Mouse (Mus musculus) embryonic facial prominence, embryonic 10.5 days (tissue): ENCODE measurements around the gene Pnn. TPM values are rescaled to one million over a fixed set of nuclear protein-coding genes. Genes with fewer than 3 reads are reported as not detected.

Source experiments
- DNase-seq: peaks from one replicate; pipeline ENCODE4 v3.0.0-alpha.2; 2017; ENCODE audit warnings: low spot score
- H3K27ac ChIP-seq: fragments of 300-500 bp; sonication (generic); replicated peaks from 2 replicates; pipeline ENCODE4 v1.5.1; 2016; ENCODE audit warnings: mild to moderate bottlenecking
- H3K27me3 ChIP-seq: fragments of 300-500 bp; sonication (generic); replicated peaks from 2 replicates; pipeline ENCODE4 v1.6.1; 2016; ENCODE audit warnings: low read depth, mild to moderate bottlenecking; ENCODE audit not compliant: poor library complexity, severe bottlenecking
- H3K36me3 ChIP-seq: fragments of 300-500 bp; sonication (generic); replicated peaks from 2 replicates; pipeline ENCODE4 v1.6.1; 2016; ENCODE audit warnings: mild to moderate bottlenecking, moderate library complexity
- H3K4me1 ChIP-seq: fragments of 300-500 bp; sonication (generic); 2 replicates; pipeline ENCODE4 v1.6.1; 2016
- H3K4me3 ChIP-seq: fragments of 300-500 bp; sonication (generic); 2 replicates; pipeline ENCODE4 v1.5.1; 2016; ENCODE audit warnings: mild to moderate bottlenecking, moderate library complexity
- H3K9me3 ChIP-seq: fragments of 300-500 bp; sonication (generic); 2 replicates; pipeline ENCODE4 v1.6.1; 2016; ENCODE audit warnings: mild to moderate bottlenecking
- WGBS: fragments of 180-500 bp; shearing (Covaris S2); methylation state at CpG from one replicate; pipeline ENCODE4 v1.1.7; 2016; 5-methylcytosine and 5-hydroxymethylcytosine counted together
- polyA plus RNA-seq: library from polyadenylated mRNA; unstranded; fragments of >200 nt; fragmentation: Nextera tagmentation; extraction: Ambion mirVana; gene quantifications from 2 replicates; pipeline ENCODE4 v1.2.1, GENCODE M21; 2016

Gene Pnn
- 114 and 121 TPM in 2 replicates for polyA plus RNA-seq

DNA sequence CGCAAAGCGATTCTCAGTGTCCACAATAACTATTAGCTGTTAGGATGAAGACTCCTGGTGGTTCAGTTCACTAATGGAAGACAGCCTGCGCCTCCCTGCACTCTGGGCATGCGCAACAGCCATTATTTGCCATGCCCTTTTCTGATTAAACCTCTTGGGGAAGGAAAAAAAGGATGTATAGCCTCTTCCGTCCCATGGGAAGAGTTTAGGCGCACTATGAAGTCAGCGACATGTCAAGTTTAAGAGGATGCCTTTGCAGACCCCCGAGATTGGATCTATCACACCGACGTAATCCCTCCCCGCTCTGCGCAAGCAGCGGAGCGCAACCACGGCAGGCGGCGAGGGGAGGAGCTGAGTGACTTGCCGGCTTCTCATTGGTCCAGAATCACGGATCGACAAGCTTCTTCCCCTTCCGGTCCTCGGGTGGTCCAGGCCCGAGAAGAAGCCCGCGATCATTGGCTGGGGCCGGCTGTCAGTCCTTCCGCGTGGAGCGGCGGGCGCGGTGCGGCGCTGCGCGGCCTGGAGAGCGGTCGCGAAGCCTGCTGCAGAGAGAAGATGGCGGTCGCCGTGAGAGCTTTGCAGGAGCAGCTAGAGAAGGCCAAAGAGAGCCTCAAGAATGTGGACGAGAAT is at the start of gene Pnn:
Gene Pnn, plus strand, starts transcription at position 437 of the 630 bp plus-strand sequence.
- Histone ChIP-seq H3K27ac (peak within 1 kb of the TSS; percentile 98), H3K36me3 (peaks cover 40% of the 10 kb centered on the region), H3K4me3 (peak within 1 kb of the TSS; percentile 100), H3K9me3 (no peaks in the 10 kb centered on the region), H3K4me1 (peaks cover 13% of the 10 kb centered on the region; the same call in 1 of the 2 replicates), H3K27me3 (no peaks in the 10 kb centered on the region)
- DNase-seq: peak; percentile 98
- under 1% methylated on average over 43 of the region's 43 CpGs for WGBS

GRCm38 (mm10) chr12:59017970-59018369 is 48.7 kb upstream of the Pnn start:
- Histone ChIP-seq H3K9me3 (no peaks in the 10 kb centered on the region), H3K27ac (no peak overlapping the region), H3K4me1 (peaks cover 6% of the 10 kb centered on the region; the same call in 1 of the 2 replicates), H3K27me3 (no peaks in the 10 kb centered on the region), H3K36me3 (peaks cover 80% of the 10 kb centered on the region), H3K4me3 (no peak overlapping the region)
- 66% methylated on average over 8 of the region's 8 CpGs for WGBS
- no peak for DNase-seq

- H3K4me3 ChIP-seq: no peak overlapping the region
- no peak for DNase-seq
- H3K27ac ChIP-seq: no peak overlapping the region
- peaks cover 94% of the 10 kb centered on the region for H3K36me3 ChIP-seq
- no peaks in the 10 kb centered on the region for H3K27me3 ChIP-seq
- no peaks in the 10 kb centered on the region for H3K4me1 ChIP-seq
- 91% methylated on average over 2 of the region's 2 CpGs for WGBS
- H3K9me3 ChIP-seq: no peaks in the 10 kb centered on the region
Measured at GRCm38 (mm10) chr12:59019891-59020290, 46.8 kb upstream of the Pnn start.

- no peak for DNase-seq
- Histone ChIP-seq H3K36me3 (peaks cover 96% of the 10 kb centered on the region), H3K27me3 (no peaks in the 10 kb centered on the region), H3K4me3 (no peak overlapping the region), H3K27ac (no peak overlapping the region), H3K9me3 (no peaks in the 10 kb centered on the region), H3K4me1 (no peaks in the 10 kb centered on the region)
- 91% methylated on average over 4 of the region's 4 CpGs for WGBS
Measured at GRCm38 (mm10) chr12:59021306-59021705, 45.4 kb upstream of the Pnn start.

DNA sequence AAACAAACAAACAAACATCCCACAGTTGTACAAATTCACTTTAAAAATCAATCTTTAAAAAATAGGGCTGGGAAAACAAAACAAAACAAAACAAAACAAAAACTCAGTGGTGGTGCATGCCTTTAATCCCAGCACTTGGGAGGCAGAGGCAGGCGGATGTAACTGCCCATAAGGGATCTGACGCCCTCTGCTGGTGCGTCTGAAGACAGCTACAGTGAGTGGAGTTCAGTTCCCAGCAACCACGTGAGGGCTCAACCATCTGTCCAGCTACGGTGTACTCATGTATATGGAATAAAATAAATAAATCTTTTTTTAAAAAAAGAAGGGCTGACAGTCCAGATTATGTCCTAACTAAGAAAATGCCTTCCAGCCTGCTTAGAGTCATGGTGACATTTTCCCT is 34.6 kb upstream of the Pnn start:
- H3K9me3 ChIP-seq: no peaks in the 10 kb centered on the region
- H3K27ac ChIP-seq: no peak overlapping the region
- peaks cover 22% of the 10 kb centered on the region for H3K36me3 ChIP-seq
- no peaks in the 10 kb centered on the region for H3K4me1 ChIP-seq
- H3K27me3 ChIP-seq: no peaks in the 10 kb centered on the region
- no peak for DNase-seq
- H3K4me3 ChIP-seq: no peak overlapping the region
- WGBS: 69% methylated on average over 5 of the region's 5 CpGs

DNA sequence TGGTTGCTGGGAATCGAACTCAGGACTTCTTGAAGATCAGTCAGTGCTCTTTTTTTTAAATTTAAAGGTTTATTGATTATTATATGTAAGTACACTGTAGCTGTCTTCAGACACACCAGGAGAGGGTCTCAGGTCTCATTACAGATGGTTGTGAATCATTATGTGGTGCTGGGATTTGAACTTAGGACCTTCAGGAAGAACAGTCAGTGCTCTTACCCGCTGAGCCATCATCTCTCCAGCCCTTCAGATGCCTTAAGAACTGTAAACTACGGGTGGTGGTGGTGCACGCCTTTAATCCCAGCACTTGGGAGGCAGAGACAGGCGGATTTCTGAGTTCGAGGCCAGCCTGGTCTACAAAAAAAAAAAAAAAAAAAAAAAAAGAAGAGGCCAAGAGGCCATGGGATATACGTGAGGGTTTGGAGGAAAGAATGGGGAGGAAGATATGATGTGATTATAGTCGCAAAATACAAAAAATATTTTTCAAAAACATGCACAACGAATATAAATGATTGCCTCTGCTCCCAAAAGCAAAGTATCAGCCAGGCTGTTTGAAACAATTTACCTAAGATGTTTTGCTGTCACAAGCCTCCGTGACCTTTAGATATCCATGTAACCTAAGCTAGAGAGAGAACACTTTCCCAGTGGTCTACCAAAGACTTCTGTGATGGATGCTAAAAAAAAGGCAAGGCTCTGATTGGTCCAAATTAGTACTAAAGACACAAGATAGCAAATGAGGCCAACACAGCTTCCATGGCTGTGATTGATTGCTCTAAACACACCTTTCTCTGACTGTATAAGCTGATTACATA is 27.3 kb upstream of the Pnn start:
- H3K4me3 ChIP-seq: peak overlapping the region; percentile 44
- H3K27me3 ChIP-seq: no peaks in the 10 kb centered on the region
- peaks cover 28% of the 10 kb centered on the region for H3K36me3 ChIP-seq
- WGBS: 66% methylated on average over 10 of the region's 10 CpGs
- H3K27ac ChIP-seq: peak overlapping the region; percentile 97
- no peak for DNase-seq
- H3K9me3 ChIP-seq: no peaks in the 10 kb centered on the region
- H3K4me1 ChIP-seq: 0 out of 2 replicates have a peak, but pooled peaks cover 4% of the 10 kb centered on the region

- DNase-seq: peak; percentile 79
- Histone ChIP-seq H3K27ac (peak overlapping the region; percentile 97), H3K4me3 (peak overlapping the region; percentile 44), H3K27me3 (no peaks in the 10 kb centered on the region), H3K4me1 (0 out of 2 replicates have a peak, but pooled peaks cover 4% of the 10 kb centered on the region), H3K9me3 (no peaks in the 10 kb centered on the region), H3K36me3 (peaks cover 36% of the 10 kb centered on the region)
- WGBS: 1% methylated on average over 23 of the region's 23 CpGs
Measured at GRCm38 (mm10) chr12:59039971-59040844, 26.5 kb upstream of the Pnn start.

- WGBS: 23% methylated on average over 7 of the region's 7 CpGs
- 0 out of 2 replicates have a peak, but pooled peaks cover 4% of the 10 kb centered on the region for H3K4me1 ChIP-seq
- DNase-seq: no peak
- H3K27me3 ChIP-seq: no peaks in the 10 kb centered on the region
- H3K4me3 ChIP-seq: no peak overlapping the region
- no peak overlapping the region for H3K27ac ChIP-seq
- H3K36me3 ChIP-seq: peaks cover 42% of the 10 kb centered on the region
- no peaks in the 10 kb centered on the region for H3K9me3 ChIP-seq
Measured at GRCm38 (mm10) chr12:59040851-59041250, 25.8 kb upstream of the Pnn start.

GRCm38 (mm10) chr12:59052470-59052869 is 14.2 kb upstream of the Pnn start:
- 93% methylated on average over 3 of the region's 3 CpGs for WGBS
- H3K27me3 ChIP-seq: no peaks in the 10 kb centered on the region
- no peaks in the 10 kb centered on the region for H3K4me1 ChIP-seq
- no peak overlapping the region for H3K4me3 ChIP-seq
- no peak overlapping the region for H3K27ac ChIP-seq
- H3K9me3 ChIP-seq: no peaks in the 10 kb centered on the region
- H3K36me3 ChIP-seq: peaks cover 78% of the 10 kb centered on the region
- DNase-seq: no peak

DNA sequence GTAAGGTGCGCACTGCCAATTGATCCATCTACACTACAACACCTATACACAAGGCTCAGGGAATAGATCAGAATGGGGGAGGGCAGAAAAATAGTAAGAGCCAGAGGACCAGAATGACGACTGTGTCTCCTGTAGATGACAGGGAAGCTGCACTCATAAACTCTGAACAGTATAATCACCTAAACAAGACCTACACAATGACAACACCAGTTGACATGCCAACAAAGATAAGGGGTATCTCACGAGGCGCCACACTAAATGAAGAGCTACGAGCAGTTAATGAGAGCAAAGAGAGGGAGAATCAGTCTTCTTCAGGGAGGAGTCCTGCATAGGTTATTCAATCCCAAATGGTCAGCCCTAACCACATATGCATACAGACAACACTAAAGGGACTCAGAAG is 13.5 kb upstream of the Pnn start:
- H3K27ac ChIP-seq: no peak overlapping the region
- 92% methylated on average over 5 of the region's 5 CpGs for WGBS
- no peak for DNase-seq
- H3K9me3 ChIP-seq: no peaks in the 10 kb centered on the region
- H3K36me3 ChIP-seq: peaks cover 78% of the 10 kb centered on the region
- no peak overlapping the region for H3K4me3 ChIP-seq
- no peaks in the 10 kb centered on the region for H3K27me3 ChIP-seq
- no peaks in the 10 kb centered on the region for H3K4me1 ChIP-seq

- Histone ChIP-seq H3K4me3 (no peak overlapping the region), H3K27ac (no peak overlapping the region), H3K27me3 (no peaks in the 10 kb centered on the region), H3K9me3 (no peaks in the 10 kb centered on the region), H3K36me3 (peaks cover 76% of the 10 kb centered on the region), H3K4me1 (no peaks in the 10 kb centered on the region)
- no peak for DNase-seq
Measured at GRCm38 (mm10) chr12:59053976-59054375, 12.7 kb upstream of the Pnn start.

DNA sequence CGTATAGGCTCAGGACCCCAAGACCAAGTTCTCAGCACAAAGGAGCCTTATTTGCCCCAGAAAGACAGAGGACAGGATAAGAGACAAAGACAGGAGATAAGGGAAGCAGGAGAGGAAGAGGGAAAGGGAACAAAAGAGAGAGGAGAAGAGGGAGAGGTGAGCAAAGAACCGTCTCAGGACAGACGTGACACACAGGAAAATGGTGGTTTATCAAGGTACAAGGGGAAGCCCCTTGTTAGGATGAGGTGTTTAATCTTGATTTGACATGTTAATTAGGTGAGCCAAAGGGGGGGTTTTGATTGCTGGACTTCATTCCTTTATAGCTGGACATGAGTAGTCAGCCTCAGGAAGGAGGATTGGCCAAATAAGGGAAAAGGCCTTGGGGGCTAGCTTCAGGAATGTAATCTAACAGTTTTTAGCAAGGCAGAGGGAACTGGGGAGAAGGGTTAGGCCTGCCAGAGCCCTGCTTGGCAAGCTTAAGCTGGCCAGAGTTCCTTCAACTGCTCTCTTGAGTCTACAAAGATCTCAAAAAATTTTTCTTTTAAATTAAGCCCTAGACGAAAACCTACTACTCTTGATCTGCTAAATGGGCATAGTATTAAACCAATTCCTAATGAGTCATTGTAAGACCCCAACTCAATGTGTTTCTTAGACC is 11.4 kb upstream of the Pnn start:
- no peak for DNase-seq
- Histone ChIP-seq H3K4me1 (peaks cover 8% of the 10 kb centered on the region), H3K9me3 (no peaks in the 10 kb centered on the region), H3K4me3 (no peak overlapping the region), H3K36me3 (peaks cover 70% of the 10 kb centered on the region), H3K27me3 (no peaks in the 10 kb centered on the region), H3K27ac (no peak overlapping the region)
- 85% methylated on average over 4 of the region's 4 CpGs for WGBS
